Mouse (Mus musculus): ENCODE data around the gene Rab6b.
"Not testable (repeated sequence)": the region's sequence is repeated elsewhere in the genome, so short reads cannot be mapped to it uniquely, and the experiment has no call there.

Gene Rab6b

DNA sequence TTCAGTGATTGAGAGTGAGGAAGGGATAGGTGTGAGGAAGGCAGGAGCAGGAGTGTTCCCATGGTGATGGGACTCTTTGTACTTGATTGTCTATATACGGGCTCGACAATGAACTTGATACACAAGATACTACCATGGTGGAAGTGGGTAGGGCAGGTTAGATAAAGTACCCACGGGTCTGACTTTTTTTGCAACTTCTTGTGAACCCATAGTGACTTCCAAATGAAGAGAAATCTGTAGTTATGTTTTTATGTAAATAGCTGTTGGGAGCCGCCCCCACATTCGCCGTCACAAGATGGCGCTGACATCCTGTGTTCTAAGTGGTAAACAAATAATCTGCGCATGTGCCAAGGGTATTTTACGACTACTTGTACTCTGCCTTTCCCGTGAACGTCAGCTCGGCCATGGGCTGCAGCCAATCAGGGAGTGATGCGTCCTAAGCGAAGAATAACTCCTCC is 3.2 kb upstream of the Rab6b start:
- DNase-seq (ENCODE audit: low spot score), result not testable (repeated sequence)

DNA sequence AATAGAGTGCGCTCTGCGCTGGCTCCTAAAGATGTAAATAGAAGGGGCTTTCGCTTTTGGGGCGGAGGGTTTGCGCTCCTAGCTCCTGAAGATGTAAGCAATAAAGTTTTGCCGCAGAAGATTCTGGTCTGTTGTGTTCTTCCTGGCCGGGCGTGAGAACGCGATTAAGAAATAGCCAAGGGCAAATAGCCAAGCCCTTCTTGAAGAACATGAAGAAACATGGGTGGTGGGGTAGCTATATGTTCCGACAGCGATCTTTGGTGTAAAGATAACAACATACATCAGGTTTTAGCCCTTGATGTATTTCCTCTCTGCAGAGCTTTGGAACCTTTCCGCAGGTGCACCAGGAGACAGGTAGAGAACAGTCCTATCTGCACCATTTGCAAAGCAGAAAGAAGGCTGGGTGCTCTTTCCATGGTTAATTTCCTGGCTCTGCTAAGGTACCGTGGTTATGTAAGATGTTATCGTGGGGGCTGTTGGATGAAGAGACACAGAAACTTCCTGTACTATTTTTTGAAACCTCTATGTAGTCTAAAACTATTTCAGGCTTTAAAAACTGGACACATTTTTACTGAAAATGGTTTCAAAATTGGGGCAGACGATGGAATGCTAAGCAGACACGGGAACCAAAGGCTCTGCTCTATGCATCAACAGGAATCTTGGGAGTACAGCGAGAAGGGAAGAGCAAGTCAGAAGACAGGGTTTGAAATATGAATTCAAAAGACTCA is 2.5 kb upstream of the Rab6b start:
- no peak for DNase-seq (ENCODE audit: low spot score)

DNA sequence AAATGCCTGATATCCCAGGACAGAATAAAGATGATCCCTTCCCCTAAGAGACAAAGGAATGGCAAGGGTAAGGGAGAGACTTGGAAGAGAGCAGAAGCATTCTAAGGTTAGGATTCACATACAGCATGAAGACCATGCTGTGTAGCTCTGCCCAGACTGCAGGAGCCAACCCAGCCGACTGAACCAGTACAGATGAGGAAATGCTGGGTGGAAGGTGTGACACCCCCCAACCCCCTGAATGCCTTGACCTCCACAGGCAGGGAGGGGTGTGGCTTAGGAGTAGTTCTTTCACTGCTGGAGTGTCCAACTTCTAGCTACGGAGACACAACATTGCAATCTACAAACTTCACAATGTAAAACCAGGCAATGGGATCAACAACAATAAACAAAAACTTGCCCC is 1.7 kb upstream of the Rab6b start:
- no peak for DNase-seq (ENCODE audit: low spot score)

DNA sequence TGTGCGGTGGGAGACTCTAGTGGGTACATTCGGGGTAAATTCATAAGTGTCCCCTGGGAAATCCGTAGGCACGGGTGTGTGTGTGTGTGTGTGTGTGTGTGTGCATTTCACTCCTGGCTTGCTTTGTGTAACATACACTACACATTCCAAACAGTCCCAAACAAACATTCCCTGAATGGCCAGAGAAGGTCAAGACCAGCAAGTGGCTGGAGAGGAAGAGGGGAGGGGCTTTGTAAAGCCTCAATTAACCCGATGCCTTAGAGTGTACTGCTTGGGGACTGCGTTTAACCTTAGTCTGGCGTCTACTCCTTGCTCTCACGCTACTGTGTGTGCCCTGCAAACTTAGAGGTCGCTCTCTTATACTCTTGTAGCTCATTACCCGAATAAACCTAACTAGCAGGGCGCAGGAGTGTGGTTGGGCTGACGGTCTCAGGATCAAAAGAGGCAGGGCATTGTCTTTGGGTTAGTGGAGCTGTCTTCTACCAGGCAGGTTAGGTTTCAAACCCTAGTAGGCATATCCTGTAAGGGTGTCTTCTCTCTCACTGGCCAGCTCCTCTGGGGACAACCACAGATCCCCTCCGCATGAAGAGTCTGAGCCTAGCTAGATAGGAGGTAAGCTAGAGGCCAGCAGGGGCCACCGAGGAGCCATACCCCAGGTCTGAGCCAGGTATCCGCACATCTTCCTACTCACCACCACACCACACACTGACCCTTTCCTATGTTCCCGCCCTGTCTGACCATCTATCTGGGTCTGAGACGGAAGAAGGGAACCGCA is 673 bp upstream of the Rab6b start:
- no peak for DNase-seq (ENCODE audit: low spot score)

DNA sequence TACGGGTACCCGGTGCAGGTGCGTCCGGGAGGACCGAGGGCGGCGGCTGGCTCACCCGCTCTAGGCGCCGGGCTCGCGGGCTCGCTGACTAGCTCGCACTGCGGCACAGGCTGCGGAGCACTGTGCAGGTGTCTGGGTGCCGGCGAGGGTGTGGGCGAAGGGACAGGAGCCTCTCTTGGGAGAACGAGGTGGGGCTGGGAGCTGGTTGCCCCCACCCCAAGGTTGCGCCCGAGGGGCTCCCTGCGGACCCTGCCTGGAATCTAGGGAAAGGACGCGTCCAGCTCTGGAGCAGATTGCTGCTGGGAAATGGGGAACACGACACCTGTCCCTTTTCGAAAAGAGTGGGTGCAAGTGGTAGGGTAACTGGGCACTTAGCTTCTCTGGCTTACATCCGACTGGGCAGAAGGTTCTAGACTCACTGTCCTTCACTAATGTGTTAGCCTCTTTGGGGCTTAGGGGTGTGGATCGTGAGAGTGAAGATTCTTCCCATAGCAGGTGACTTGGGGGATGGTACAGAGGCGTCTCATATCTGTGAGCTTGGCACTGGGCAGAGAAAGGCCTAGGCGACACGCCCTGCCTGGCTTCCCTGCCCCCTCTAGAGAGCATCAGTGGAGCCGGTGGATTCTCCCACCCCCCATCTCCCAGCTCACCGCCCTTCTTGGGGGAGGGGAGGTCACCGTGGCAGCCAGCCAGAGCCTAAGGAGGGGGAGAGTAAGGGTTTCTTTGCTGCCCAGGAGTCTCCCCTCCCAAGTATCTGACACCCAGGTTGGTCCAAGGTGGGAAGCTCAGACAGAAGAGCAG is 1.1 kb downstream of the Rab6b start:
- no peak for DNase-seq (ENCODE audit: low spot score)

DNA sequence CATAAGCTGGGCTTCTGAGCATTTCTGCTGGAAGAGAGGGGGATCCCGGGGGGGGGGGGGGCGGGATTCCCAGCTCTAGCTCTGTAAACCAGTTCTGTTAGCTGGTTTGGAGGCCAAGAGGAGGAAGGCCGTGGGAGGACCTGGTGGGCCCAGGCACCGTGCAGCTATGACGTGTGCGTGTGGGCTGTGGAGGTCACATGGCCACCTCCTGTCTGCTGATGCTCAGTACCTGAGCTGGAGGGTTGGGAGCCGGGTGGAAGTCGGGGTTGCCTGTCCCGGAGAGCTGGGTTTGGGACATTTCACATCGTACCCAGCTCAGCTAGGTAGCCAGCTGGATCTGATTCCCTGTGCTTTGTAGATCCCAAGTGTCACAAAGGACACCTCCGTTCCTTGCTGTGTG is 1.8 kb downstream of the Rab6b start:
- no peak for DNase-seq (ENCODE audit: low spot score)

DNA sequence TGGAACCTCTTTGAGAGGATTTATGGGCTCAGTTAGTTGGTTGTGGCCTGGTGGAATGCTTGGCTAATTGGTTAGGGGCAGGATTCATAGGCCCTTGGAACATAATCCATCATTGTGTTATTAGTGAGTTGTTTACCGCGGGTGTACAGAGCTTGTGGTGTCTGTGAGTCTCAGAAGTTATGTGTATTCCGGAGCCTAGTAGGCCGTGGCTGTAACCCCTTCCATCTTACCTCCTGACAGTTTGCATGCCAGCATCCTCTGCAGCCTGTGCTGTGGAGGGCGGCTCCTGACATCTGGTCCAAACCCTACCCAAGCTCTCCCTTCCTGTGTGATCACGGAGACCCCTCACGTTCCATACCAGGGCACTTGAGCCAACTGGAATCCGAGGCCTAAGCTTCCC is 2.7 kb downstream of the Rab6b start:
- DNase-seq (ENCODE audit: low spot score), result no peak

DNA sequence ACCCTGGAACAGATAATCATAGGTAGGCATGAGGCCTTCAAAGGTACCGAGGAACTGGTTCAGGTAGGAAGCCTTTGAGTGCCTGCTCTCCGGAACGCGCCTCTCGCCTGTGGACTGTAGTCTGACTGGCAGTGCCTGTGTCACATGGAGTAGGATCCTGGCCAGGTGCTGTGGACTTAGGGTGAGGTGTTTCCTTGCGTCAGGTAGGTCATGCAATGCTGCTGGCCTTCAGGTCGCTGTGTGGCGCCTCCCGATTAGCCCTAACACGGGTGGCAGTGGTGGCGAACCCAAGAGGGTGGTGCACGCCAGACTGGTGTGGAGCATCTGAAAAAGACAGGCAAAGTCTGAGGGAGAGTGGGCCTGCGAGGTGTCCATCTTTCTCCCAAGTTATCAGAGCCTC is 3.3 kb downstream of the Rab6b start:
- DNase-seq (ENCODE audit: low spot score), result no peak

DNA sequence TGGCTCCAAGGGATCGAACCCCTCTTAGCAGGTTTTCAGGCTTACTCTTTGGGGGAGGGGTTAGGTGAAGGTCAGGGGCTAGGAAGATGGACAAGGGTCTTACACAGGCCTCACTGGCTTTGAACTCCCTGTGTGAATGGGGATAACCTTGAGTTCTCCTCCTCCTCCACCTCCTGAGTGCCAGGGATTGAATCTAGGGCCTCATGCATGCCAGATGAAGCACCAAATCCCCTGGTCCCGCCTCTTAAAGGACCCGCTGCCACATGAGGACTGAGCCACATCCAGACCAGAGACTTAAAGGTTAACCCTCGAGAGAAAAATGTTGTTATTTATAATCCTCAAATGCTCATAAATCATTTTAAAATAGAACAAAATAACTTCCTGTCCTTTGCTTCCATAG is 5.4 kb downstream of the Rab6b start:
- DNase-seq (ENCODE audit: low spot score), result no peak

DNA sequence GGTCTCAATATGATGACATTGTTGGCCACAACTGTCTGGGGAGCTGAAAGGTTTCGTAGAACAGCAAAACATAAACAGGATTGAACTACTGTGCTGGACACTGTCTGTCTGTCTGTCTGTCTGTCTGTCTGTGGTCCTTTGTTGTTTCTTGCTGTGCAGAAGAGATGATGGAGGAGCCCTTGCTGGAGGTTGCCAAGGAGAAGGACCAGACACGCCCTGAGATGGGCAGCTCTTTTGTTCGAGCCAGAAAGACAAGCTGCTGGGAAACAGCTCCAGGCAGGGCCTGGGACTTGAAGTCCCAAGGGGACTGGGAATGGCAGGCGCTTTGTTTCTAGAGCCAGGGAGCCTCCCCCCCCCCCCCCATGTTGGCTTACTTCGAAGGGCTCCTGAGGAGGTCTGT is 5.9 kb downstream of the Rab6b start:
- no peak for DNase-seq (ENCODE audit: low spot score)

DNA sequence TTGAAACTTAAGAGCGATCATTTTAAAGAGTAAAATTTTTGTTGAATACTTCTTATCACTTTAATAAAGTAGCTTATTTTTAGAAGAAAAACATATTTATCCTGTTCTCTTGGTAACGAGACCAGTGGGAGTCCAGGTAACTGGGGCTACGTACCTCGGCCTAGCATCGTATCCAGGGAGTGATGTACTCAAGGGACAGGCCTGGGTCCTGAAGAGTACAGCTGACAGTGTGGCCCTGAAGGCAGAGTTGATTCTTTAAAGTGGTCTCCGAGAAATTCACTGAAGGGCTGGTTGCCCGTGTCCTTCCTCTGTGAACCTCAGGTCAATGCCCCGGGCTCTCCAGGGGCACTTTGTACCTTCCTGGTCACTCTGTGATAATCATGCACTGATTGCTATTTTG is 6.4 kb downstream of the Rab6b start:
- no peak for DNase-seq (ENCODE audit: low spot score)

DNA sequence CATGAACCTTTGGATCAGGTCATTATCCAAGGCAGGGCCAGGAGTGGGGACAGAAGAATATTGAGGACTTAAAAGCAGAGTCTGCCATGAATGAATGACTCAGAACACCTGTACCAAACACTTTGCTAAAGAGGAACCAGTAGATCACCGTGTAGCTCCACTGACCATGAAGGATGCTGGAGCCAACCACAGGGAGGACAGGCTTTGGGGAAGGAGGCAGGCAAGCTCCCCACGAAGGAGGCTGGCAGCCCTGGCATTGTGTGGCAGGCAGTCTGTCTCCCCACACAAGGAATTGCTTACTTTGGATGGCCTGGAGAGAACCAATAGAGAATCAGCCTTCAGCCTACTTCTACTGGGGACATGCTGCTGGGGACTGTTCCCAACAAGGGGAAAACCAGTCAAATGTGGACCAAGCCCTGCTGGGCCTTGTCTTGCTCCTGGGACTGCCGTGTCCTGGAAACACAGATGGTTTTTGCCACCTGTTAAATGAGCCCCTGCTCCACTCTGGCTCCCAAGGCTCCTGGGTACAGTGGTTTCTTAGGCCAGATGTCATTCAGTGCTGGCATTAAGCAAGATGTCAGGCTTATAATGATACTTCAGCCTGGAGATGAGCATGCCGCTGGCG is 7.2 kb downstream of the Rab6b start:
- no peak for DNase-seq (ENCODE audit: low spot score)

DNA sequence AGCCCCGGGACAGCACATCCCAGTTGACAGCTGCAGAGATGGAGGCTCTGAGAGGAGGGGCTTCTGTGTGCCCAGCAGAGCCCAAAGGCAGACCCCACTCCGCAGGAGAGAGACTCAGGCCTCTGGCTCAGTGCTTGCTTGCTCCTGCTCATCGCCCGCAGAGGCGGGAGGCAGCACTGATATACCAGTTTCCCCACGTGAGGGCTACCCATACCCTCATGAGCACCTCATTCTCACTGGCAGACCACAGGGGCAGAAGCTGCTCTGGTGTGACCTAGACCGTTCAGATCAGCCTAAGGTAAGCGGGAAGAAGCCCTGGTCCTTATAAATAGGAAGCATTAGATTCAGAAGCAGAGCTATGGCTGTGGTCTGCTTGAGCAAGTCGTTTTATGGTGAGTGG is 8.2 kb downstream of the Rab6b start:
- DNase-seq (ENCODE audit: low spot score), result no peak

DNA sequence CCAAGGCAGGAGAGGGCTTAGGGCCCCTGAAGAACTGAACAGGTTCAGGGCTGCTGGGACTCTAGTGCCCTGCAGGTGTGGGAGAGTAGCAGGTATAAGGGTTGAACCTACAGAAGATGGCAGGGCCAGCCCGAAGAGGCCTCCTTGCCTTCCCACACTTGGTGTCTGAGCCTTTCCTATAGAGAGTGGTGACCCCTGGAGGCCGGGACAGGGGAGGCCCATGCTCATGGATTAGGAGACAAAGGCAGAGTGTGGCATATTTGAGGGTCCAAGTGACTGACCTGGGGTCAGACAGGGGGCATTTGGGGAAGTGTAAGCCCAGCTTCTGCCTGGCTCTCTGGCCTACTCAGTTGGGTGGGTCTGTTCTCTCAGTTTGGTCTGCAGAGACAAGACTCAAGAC is 8.6 kb downstream of the Rab6b start:
- DNase-seq (ENCODE audit: low spot score), result no peak

DNA sequence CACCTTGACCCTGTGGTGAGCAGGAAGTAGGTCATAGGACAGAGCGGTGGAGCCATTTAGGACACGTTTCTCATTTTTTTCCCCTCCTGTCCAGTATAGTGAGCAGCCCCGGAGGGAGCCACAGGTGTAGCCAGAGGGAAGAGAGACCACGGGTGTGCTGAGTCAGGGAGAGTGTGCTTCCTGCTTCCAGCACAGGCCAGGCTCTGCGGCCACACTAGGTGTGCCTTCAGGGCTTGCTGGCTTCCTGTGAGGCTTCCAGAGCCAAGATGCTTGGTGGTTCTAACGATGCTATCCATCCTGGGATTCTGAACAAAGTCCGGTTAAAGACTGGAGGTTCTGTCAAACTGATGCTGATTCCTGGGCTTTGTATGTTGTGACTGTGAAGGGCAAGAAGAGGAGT is 10.0 kb downstream of the Rab6b start:
- no peak for DNase-seq (ENCODE audit: low spot score)

DNA sequence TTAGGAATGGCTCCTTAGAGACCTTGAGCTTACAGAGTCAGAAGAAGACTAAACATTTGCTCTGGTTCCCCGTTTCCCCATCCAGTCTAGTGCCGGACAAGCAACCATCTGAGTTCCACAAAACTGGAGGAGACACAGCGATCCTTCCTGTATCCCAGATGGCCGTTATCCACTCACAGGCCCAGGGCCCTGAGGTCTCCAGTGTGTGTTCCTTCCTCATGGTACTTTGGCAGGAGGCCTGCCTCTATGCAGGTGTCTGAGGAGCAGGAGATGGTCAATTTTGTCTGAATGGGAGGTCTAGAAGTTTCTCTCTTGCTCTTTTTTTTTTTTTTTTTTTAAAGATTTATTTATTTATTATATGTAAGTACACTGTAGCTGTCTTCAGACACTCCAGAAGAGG is 13.2 kb downstream of the Rab6b start:
- no peak for DNase-seq (ENCODE audit: low spot score)

DNA sequence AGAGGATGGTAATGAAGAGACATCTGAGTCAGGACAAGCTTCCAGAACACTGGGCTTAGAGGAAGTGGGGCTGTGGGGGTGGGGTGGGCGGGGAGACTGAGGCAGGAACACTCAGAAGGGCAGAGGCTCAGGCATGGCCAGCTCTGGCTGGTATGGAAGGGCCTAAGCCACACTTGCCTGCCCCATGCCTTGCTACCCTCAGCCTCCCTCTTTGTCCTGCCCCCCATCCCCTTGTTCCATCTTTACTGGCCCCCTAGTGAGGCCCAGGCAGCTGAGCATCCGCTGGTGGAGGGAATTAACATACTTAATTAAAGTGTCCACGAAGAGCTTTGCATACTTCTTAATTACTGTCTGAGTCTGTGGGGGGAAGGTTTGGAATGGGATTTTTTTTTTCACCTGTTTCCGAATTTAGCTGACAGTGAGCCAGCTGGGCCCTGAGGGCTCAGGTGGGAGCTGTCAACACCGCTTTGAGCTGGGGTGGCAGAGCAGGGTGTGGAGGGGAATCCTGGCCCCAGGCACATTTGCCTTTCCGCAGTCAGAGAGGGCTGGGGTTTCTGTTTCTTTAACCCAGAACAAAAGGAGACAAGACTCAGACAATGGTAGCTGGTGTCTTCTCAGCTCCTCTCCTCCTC is 22.0 kb downstream of the Rab6b start:
- no peak for DNase-seq (ENCODE audit: low spot score)

DNA sequence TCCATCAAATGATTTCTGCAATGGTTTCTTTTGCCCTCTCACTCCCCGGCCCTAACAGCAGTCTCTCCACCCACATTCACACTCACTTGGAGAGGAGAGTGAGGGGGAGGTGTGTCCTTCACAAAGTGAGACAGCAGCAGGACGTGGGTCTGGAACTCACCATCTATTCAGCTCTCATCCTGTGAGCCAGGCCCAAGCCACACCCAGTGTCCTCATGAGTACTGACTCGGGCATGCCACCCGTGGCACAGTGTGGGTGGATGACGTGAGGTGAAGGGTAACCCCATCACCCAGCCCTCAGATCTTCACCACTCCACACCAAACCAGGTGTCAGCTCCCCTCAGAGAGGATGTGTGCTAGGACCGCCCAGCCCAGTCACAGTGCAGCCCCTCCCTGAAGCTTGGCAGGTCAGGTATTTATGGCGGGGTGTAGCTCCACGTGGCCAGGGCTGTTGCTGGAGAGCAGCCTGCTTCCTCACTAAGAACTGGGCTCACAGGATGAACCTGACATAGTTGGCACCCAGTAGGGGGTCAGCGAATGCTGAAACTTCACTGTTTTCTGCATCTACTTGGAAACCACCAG is 23.0 kb downstream of the Rab6b start:
- no peak for DNase-seq (ENCODE audit: low spot score)

DNA sequence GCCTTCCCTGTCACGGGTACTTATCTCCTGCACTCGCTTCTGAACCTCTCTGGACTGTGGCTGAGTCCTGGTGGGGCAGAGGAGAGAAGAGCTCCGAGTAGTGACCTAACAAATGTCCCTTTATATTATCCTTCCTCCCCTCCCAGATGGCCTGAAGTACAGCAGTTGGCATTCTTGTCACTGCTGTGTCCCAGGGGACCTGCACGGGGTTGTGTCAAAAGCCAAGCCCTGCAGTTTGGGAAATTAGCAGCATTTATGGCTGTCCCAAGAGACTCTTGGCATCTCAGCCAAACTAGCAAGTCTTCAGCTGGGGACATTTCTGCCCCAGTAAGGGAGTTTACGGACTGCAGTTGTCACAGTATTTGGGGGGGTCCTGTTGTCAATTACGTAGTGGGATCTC is 27.9 kb downstream of the Rab6b start:
- DNase-seq (ENCODE audit: low spot score), result no peak

DNA sequence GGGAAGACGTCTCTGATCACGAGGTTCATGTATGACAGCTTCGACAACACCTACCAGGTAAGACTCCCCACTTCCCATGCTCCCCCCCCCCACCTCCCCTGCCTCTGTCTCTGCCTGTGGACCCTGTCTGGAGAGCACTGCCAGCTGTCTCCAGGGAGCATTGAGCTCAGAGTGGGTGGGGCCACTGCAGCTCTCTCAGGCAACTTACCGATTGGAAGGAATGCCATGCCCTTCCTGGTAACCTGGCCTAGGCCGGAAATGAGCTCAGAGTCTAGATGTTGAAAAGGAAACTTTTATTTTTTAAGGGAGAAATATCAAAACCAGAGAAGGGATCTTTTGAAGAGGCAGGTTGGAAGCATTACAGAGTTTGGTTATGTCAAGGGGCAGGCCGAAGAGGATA is 28.8 kb downstream of the Rab6b start:
- DNase-seq (ENCODE audit: low spot score), result no peak

DNA sequence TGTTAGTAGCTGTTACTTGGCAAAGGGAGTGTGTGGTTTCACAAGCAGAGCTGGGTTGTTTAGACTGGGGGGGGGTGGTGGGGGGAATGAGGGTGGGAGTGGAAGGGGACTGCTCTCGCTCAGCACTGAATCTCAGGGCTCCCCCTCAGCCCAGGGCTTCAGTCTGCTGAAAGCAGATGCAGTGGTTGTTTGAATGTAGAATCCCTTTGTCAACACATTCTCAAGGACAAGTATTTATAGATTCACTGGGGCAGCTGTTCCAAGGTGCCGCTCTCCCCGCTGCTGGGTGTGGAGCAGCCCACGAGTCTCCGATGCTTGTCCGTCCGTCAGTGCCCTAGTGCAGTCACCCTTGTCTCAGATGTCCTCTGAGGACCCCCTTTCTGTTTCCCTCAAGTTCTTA is 29.7 kb downstream of the Rab6b start:
- no peak for DNase-seq (ENCODE audit: low spot score)

DNA sequence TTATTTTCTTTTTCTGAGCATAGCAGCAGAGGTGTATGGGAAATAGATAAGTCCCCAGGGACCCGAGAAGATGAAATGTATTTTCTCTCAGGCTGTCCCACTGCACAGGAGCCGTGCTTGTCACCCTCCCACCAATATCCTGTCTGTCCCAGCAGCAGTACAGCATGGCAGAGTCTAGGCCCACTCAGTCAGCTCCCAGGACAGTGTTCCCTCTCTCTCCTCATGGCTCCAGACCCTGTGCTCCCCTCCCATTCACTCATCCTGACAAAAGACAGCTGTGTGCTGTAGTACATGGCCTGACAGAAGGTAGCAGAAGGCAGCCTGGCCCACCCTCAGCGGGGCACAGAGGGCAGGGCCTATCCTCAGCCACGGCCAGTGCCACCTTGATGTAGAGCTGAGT is 32.3 kb downstream of the Rab6b start:
- no peak for DNase-seq (ENCODE audit: low spot score)

Data from spleen, adult 12 weeks (tissue).